Mouse (Mus musculus) layer of hippocampus, postnatal 25 days (tissue): ENCODE results near the gene 1700010I14Rik. TPM values are rescaled to one million over a fixed set of nuclear protein-coding genes. Genes with fewer than 3 reads are reported as not detected.

Source experiments
- DNase-seq, 2 experiments: peaks; one replicate each; pipeline ENCODE4 v3.0.0; 2022; ENCODE audit warnings: mixed read lengths in 2 of 2, low spot score in 1 of 2; ENCODE audit errors: extremely low spot score in 1 of 2
- total RNA-seq, 2 experiments: library from RNA; stranded (reverse); gene quantifications; 2 replicates each; pipeline ENCODE4 v1.2.3; 2021

The 1700010I14Rik gene
- 1 to 10 TPM; 1.6 to 2.2 TPM for total RNA-seq

DNA sequence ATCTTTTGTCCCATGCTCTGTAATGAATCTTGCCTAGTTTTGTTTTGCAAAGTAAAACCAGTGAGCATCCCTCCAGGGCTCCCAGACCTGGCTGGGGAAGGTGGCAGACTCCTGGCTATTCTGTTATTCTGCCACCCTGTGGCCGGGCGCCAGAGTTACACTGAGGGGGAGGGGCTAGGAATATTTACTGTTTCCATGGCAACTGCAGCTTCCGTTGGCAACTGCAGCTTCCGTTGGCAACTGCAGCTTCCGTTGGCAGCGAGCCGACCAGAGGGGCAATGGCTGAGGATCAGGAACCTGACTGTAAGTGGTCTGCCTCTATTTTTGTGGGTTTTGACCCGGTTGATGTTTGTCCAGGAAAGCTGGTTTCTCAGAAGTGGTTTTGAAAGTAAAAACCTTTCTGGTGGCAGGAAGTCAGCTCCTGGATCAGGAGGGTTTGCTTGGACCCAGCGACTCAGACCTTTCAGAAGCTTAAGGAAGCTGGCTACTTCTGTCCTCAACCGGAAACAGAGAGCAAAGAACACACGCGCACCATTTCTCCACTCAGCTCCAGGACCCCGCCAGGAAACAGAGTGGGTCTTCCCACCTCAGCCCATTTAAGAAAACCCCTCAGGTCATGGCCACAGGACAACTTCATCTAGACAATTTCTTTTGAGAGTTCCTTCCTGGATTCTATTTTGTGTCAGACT lies at the start of gene 1700010I14Rik:
1700010I14Rik (plus strand) TSS at position 215 of the 689 bp plus-strand sequence.
- DNase-seq = peak; percentile 79 to 85

DNA sequence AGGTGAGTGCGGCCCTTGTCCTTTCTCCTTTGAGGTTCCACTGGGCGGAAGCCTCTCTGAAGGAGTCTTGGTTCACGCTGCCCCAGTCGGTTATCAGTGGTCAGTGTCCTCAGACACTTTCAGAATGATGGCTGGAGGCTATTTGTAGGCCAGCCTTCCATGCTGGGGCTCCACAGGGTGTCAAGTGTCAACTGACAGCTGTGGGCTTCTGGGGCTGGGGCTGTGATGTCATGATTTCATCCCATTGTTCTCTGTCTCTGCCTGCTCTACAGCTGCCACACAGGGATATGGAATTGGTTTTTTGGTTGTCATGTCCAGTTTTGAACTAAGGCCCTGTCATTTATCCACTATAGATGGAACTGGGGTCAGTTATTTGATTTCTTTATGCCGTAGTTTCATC lies 36.5 kb upstream of the 1700010I14Rik start:
- DNase-seq = no peak

DNA sequence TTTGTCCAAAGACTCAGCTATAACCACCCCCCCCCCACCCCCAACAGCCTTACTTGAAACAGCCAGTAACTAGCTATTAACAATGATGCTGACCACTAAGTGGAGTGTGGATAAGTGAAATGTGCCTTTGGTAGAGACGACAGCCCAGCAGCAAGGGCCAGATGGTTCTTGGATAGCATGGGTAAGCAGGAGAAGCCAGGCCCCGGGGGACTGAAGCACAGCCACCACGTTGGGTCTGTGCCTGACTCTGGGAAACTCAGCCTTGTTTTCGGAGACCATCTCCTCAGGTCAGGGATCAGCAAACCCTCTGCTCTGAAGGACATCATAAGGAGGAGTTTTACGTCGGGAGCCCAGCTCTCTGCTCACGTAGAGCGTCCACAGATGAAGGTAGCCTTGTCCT lies 35.2 kb upstream of the 1700010I14Rik start:
- DNase-seq = no peak

DNA sequence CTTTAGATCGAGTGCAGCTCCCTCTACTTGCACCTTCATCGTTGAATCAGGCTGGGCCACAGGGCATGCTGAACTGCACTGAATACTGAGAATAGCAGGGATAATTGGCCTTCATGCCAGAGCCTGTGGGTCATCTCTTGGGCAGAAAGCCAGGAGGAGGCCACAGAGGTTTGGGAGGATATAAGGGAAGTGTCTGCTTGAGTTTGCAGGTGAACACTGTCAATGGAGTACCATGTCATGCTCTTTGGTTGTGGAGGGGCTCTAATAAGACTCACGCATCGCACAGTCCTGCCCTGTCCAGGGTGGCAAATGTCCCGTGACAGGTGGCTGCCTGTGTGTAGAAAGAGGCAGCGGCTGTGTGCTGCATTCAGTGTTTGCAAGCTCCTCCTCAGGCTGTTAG lies 30.0 kb upstream of the 1700010I14Rik start:
- DNase-seq = no peak

DNA sequence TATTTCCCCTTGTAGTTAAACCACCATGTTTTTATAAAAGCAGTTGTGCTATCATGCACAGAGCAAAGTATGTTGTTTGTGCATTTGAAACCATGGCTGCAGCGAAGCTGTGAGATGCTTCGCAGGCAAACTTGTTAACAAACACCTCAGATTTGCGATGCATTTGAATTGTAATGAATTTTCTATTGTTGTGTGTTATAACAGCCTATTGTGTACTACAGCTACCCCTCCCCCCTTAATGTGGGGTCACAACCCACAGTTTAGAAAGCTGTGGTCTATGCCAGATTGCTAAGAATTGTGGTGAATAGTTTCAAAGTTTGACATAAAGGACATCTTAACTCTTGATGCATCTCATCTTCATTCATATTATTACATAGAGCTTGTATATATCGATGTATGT lies 27.7 kb upstream of the 1700010I14Rik start:
- DNase-seq = no peak

DNA sequence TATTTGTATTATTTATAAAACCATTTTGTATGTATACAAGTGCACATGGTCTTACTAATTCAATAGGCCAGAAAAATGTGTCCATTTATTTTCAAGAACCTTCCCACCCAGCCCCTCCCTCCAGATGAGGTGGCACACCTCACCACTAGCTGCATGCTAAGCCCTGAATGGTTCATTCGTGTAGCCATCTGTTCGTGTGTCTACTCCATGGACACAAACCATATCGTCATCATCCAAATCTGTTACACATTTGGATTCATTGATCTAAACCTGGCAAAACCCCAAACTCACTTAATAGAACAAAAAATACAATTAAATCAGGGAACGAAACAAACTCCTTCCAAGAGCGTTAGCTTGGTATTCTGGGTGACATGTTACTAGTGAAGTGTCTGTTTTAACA lies 27.0 kb upstream of the 1700010I14Rik start:
- no peak for DNase-seq

DNA sequence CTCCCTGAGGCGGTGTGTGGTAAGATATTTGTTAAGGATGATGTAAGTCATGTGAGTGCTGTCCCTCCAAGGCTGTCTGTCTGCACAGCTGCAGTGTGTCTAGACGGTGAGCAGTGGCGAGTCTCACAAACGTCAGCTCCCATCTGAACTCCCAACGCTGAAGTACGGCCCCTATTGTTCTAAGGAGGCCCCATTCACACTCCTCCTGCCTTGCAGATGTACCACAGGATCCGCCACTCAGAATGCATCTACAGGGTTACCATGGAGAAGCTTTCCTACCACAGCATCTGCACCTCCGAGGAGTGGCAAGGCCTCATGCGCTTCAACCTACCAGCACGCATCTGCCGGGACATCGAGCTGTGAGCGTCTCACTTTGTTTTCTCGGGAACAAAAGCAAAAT lies 26.5 kb upstream of the 1700010I14Rik start:
- no peak for DNase-seq

DNA sequence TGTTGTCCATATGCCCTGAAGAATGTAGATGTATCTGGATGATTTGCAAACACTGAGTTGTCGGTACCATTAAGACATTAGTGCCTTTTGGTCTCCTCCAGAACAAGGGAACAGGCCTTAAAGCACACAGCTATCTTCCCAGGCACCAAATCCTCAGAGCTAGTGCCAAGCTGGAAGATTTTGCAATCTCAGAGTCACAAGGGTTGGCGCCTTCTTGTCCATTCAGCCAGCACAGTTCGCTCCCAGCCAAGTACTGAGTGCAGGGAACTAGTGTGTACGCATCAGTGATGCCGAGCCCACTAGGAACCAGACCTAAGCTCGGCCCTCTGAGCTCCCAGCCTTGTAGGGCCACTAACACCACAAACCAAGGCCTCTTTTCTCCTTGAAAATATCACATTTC lies 23.0 kb upstream of the 1700010I14Rik start:
- no peak for DNase-seq

DNA sequence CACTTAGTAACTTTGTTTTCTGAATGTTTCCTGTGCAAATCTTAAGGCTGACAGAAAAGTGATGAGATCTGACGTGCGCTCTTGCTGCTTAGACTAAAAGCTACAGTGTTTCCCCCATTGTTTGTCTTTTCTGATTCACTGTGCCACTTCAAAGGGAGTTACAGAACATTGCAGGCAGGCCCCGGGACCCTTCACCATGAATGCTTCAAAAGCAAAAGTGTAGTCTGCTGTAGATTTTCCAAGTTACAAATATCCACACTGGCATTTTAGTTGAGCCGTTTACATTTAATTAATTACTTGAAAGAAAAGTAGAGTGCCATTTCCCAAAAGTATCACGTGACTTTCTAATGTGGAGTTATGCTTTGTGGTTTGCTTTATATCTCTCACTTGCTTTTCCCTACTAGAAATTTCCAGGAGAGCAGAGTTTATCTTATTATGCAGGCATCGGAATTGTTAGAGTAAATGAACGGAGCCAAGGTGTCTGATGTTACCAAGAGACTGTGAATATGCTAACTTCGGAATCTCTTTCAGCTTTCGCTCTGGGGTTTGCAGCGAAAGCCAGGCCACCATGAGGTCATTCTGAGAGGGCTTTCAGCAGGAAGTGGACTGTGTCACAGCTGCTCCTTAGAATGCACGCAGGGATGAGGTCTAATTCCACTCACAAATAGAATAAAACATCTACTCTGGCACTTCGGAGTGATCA lies 15.8 kb upstream of the 1700010I14Rik start:
- no peak for DNase-seq

DNA sequence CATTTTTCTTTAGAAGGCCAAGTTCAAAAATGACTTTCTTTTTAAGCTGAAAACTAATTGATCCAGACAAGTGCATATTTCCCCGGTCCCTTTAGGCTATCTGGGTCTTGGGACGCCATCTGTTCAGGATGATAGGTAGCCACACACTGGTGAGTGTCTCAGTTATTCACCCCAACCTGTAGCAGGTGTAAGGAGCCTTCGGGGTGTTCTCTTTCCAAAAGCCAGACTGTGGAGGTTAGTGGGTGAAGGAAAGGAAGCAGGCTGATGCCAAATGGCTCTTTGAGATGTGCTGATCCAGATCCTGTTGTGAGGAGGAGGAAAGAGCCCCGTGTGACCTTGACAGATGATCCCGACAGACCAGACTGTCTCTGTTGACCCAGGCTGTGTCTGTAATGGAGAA lies 14.8 kb upstream of the 1700010I14Rik start:
- DNase-seq = no peak

DNA sequence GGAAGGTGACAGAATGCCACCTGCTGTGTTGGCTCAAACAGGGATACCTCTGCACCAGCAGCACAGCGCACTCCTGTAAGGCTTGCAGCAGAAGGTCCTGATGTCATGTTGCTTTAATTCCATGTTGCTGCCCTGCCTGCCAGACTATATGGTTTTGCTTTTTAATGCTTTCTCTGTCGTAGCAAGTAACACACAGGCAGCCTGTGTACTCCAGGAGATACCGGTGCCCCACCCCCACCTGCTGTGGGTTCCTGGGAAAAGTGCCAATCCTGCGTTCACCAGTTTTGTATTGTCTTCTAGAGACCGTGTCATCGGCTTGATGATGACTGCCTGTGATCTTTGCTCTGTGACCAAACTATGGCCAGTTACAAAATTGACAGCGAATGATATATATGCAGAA lies 13.7 kb upstream of the 1700010I14Rik start:
- DNase-seq = no peak

DNA sequence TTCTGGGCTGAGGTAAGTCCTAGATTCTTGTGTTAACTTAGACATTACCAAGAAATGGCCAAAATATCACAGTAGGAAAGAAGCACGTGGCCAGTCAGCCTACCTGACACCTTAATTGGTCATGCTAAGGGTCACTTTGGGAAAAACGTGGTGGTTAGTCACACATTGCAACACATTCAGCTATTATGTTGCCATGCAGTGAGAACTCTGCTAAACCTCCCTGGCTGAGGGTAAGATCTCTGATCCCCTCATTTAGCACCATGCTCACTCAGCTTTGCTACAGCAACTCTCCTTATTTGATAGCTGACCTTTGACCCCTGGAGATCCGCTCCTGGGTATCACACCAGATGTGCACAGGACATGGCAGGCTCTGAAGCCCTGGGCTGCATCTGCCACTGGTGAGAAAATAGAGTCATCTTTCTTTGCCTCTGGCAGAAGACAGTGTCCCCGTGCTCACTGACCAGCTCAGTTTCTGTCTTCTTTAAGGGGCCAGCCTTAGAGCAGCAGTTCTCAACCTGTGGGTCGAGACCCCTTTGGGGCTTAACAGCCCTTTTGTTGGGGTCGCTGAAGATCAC lies 13.2 kb upstream of the 1700010I14Rik start:
- no peak for DNase-seq

DNA sequence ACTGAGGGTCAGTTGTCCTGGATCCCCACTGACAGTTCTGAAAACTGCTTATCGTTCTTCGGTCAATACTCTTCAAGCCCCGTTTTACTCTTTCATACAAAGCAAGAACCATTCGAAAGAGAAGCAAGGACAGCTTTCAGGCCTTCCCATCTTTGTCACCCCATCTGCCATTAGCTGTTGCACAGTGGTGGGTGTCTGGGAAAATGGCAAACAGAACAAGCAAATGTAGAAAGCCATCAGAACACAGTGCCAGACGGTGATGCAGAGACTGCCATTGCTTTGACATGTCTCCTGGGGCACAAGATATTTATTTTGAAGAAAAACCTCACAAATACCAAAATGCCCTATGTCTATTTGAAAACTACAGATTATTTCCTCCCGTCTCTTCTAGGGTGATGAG lies 11.4 kb upstream of the 1700010I14Rik start:
- DNase-seq = no peak

DNA sequence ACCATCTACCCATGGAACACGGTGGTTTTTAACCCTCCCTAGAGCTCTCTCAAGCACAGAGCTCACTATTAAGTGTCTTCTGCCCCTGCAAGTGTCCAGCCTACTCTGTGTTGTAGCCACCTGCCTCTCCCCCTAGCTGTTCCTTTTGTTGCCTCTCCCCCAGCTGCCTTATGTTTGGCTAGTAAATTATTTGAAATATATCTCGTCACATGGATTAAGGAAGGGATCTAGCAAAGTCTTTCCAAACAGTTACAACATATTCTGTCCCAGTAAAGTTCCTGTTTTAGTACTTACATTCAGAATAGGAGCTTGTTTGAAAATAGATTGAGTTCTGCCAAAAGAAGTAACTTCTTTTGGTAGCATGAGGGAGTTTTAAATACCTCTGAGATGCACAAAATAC lies 10.9 kb upstream of the 1700010I14Rik start:
- no peak for DNase-seq

DNA sequence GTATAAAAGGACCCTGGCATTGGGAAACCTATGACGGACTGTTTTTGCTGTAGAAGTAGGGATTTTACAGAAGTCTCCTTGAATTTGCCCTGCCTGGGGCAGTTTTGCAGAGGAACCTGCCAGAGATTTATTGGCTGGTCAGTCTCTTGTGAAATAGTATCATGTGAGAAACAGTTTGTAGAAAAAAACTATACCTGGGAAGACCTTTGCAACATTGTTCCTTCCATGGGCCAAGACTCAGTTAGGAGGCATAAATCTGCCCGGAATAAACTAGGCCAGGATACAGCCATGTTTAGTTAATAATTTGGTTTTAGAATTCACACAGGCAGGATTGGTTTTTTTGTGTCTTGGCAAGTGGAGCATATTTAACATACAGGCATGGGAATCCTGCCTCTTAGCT lies 4.6 kb upstream of the 1700010I14Rik start:
- DNase-seq = no peak

DNA sequence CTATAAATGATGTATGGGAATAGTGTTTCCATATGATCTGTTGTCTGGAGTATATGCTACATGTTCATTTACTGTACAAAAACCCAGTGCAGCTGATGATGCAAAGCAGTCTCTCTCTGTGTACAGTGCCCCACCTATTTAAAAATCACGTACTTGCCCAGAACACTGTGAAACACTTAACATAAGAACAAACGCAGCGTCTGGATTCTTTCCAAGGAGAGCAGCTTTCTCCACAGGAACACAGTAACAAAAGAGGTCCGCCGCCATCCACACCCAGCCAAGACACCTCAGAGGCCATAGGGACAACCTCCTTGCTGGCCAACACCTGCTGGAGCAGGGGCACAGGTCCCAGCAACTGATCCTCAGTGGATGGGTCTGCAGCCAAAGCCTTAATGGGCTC lies 2.4 kb upstream of the 1700010I14Rik start:
- no peak for DNase-seq

DNA sequence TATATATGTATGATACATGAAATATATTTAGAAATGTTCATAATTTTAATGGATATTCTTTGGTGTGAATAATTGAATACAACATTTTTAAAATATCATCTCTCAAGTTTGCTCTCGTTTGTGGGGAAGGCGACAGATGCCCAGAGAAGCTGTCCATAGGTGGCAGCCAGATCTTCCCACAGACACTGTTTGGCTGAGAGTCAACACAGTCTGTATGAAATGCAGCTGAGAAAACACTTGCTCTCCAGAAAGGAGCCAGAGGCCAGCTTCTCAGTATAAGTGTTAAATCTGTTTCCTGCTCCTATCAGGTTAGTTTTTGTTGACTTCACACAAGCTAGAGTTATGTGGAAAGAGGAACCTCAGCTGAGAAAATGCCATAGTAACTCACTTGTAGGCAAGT lies 1.6 kb upstream of the 1700010I14Rik start:
- DNase-seq = peak in 1 of 2 experiments; percentile 39

DNA sequence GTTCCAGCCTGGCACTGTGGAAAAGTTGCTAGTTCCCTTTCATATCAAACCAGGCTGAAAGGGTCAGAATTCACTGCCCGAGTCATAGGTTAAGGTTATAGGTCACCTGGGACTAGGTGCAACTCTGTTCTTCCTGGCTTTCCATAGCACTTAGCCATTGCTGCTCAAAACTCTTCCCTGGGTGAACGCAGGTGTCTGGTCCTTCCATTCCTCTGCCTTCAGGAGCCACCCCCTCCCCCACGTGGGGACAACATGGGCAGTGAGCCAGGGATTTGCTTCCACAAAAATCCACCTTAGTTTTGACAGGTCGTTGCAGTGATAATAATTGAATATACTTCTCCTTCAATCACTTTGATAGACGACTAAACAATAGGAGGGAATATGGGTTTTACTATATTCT lies 764 bp upstream of the 1700010I14Rik start:
- no peak for DNase-seq

DNA sequence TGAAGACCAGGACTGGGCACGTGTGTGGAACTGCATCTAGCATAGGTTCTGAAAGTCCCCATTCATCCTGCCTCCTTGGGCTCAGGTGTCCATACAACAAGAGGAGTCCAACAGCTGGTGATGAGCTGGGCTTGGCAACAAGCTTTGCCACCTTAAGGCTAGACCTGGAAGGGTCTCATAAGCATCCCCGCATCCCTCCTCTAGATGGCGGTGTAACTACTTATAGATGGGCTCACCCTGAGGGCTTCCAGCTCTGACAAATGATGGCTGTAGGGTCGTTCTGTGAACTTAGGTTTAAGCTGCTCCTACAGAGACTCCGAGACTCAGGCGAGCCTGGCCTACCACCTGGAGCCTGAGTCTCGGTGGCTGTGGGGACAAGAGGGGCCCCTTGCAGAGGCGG lies 3.0 kb downstream of the 1700010I14Rik start:
- peak in 1 of 2 experiments; percentile 44 for DNase-seq

DNA sequence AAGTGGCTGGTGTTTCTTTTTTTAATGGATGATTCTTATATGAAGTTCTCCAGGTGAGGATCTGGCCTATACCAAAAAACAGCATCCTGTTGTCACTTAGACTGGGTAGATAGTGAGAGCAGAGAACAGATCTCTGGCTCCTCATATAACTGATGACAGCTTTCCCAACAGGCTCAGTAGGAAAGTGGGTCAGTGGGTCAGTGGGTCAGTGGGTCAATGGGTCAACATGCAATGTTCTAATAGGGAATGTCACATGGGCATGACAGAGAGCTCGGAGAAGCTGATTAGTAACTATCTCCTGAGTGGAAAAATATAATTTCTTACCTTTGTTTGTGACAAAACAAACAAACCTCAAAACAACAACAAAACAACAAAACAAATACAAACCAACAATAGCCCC lies 7.2 kb downstream of the 1700010I14Rik start:
- DNase-seq = no peak

DNA sequence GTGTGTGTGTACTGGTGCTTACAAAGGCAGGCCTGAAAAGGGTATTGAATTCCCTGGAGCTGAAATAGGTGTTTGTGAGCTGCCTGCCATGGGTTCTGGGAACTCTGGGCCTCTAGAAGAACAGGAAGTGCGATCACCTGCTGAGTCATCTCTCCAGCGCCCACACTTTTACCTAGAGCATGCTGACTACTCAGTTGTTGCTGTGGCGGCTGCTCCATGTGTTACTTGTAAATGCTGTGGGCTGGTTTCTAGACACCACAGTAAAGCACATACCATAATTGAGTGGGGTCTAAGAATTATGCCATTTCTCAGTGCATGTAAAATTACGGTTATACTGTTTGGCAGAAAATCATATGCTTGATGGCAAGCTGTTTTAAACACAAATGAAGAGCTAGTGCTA lies 14.3 kb downstream of the 1700010I14Rik start:
- DNase-seq = no peak

DNA sequence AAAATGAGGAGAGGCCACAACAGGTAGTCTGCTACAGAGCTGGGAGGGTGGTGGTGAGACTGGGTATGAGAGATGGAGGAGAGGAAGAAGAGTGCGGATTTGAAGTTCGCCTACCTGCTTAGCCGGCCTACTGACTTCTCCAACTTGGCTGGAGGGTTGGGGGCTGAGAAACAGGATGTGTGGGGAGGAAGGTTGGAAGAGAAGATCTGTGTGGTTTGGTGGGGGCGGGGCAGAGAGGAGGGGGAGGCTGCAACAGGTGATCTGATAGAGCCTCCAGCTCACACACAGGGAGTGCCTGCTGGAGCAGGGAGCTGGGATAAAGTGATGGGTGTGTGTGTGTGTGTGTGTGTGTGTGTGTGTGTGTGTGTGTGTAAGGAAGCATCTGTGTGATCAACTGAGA lies 16.4 kb downstream of the 1700010I14Rik start:
- DNase-seq = no peak
